Mouse (Mus musculus): ENCODE data around the gene Ttll8. TPM values are rescaled to one million over a fixed set of nuclear protein-coding genes. Genes with fewer than 3 reads are reported as not detected.

Gene Ttll8
- polyA plus RNA-seq, 1 experiment from 2014 or later = not detected

GRCm38 (mm10) chr15:88892252-88892651 is 62.0 kb downstream of the Ttll8 start:
- TF ChIP-seq CTCF (IDR thresholded peaks at IDR 0.05; ENCODE audit: low read depth) = no peak
- Histone ChIP-seq H3K9me3 (replicated peaks; ENCODE audit: low read length) (no peaks in the 10 kb centered on the region), H3K4me1 (replicated peaks; ENCODE audit: insufficient read depth, low read length) (peaks cover 6% of the 10 kb centered on the region; the same call in 1 of the 2 replicates), H3K27ac (no peak overlapping the region), H3K4me2 (ENCODE audit: low read length) (no peak overlapping the region), H3K4me3 (replicated peaks; ENCODE audit: low read depth, low read length) (no peak overlapping the region), H3K36me3 (ENCODE audit: insufficient read depth, low read length) (no peaks in the 10 kb centered on the region), H3K27me3 (ENCODE audit: insufficient read depth, low read length) (no peaks in the 10 kb centered on the region; the same call in 1 of the 2 replicates), H3K9ac (ENCODE audit: low read depth, low read length) (no peak overlapping the region)
- DNase-seq (ENCODE audit: low spot score) = no peak
- no peak for ATAC-seq (replicated peaks; ENCODE audit: low FRiP score, low read depth)
- 84% methylated on average over 1 of the region's 1 CpGs for WGBS

GRCm38 (mm10) chr15:88891676-88892040 is 62.6 kb downstream of the Ttll8 start:
- TF ChIP-seq CTCF (IDR thresholded peaks at IDR 0.05; ENCODE audit: low read depth) = no peak
- Histone ChIP-seq H3K36me3 (ENCODE audit: insufficient read depth, low read length) (no peaks in the 10 kb centered on the region), H3K4me2 (ENCODE audit: low read length) (peak overlapping the region; percentile 97; the same call in 1 of the 2 replicates), H3K9ac (ENCODE audit: low read depth, low read length) (no peak overlapping the region), H3K27me3 (ENCODE audit: insufficient read depth, low read length) (no peaks in the 10 kb centered on the region; the same call in 1 of the 2 replicates), H3K4me3 (replicated peaks; ENCODE audit: low read depth, low read length) (no peak overlapping the region; the same call in 1 of the 2 replicates), H3K4me1 (replicated peaks; ENCODE audit: insufficient read depth, low read length) (peaks cover 6% of the 10 kb centered on the region; the same call in 1 of the 2 replicates), H3K9me3 (replicated peaks; ENCODE audit: low read length) (no peaks in the 10 kb centered on the region), H3K27ac (no peak overlapping the region)
- 69% methylated on average over 8 of the region's 8 CpGs for WGBS
- ATAC-seq (replicated peaks; ENCODE audit: low FRiP score, low read depth) (no peak), DNase-seq (ENCODE audit: low spot score) (no peak)

GRCm38 (mm10) chr15:88890751-88891675 is 63.2 kb downstream of the Ttll8 start:
- peak; percentile 15; the same call in 1 of the 2 replicates for TF ChIP-seq CTCF (IDR thresholded peaks at IDR 0.05; ENCODE audit: low read depth)
- 2% methylated on average over 40 of the region's 41 CpGs for WGBS
- peak; percentile 91 for ATAC-seq (replicated peaks; ENCODE audit: low FRiP score, low read depth)
- peak overlapping the region; percentile 51 for H3K9ac ChIP-seq (ENCODE audit: low read depth, low read length)
- no peaks in the 10 kb centered on the region for H3K36me3 ChIP-seq (ENCODE audit: insufficient read depth, low read length)
- DNase-seq (ENCODE audit: low spot score) = peak; percentile 91
- no peak overlapping the region for H3K27ac ChIP-seq
- no peaks in the 10 kb centered on the region; the same call in 1 of the 2 replicates for H3K27me3 ChIP-seq (ENCODE audit: insufficient read depth, low read length)
- H3K4me2 ChIP-seq (ENCODE audit: low read length) = peak overlapping the region; percentile 97
- H3K4me3 ChIP-seq (replicated peaks; ENCODE audit: low read depth, low read length) = peak overlapping the region; percentile 48
- no peaks in the 10 kb centered on the region for H3K9me3 ChIP-seq (replicated peaks; ENCODE audit: low read length)
- peaks cover 6% of the 10 kb centered on the region; the same call in 1 of the 2 replicates for H3K4me1 ChIP-seq (replicated peaks; ENCODE audit: insufficient read depth, low read length)

GRCm38 (mm10) chr15:88889994-88890393 is 64.2 kb downstream of the Ttll8 start:
- no peak for DNase-seq (ENCODE audit: low spot score)
- no peak for TF ChIP-seq CTCF (IDR thresholded peaks at IDR 0.05; ENCODE audit: low read depth)
- Histone ChIP-seq H3K27ac (no peak overlapping the region), H3K9ac (ENCODE audit: low read depth, low read length) (peak overlapping the region; percentile 51; the same call in 1 of the 2 replicates), H3K36me3 (ENCODE audit: insufficient read depth, low read length) (no peaks in the 10 kb centered on the region), H3K4me2 (ENCODE audit: low read length) (peak overlapping the region; percentile 97; the same call in 1 of the 2 replicates), H3K4me1 (replicated peaks; ENCODE audit: insufficient read depth, low read length) (peaks cover 6% of the 10 kb centered on the region; the same call in 1 of the 2 replicates), H3K27me3 (ENCODE audit: insufficient read depth, low read length) (no peaks in the 10 kb centered on the region; the same call in 1 of the 2 replicates), H3K9me3 (replicated peaks; ENCODE audit: low read length) (no peaks in the 10 kb centered on the region), H3K4me3 (replicated peaks; ENCODE audit: low read depth, low read length) (no peak overlapping the region)
- WGBS = 90% methylated on average over 3 of the region's 3 CpGs
- no peak for ATAC-seq (replicated peaks; ENCODE audit: low FRiP score, low read depth)

- Histone ChIP-seq H3K4me3 (replicated peaks; ENCODE audit: low read depth, low read length) (no peak overlapping the region), H3K27ac (no peak overlapping the region), H3K27me3 (ENCODE audit: insufficient read depth, low read length) (no peaks in the 10 kb centered on the region; the same call in 1 of the 2 replicates), H3K4me1 (replicated peaks; ENCODE audit: insufficient read depth, low read length) (peaks cover 6% of the 10 kb centered on the region; the same call in 1 of the 2 replicates), H3K9ac (ENCODE audit: low read depth, low read length) (no peak overlapping the region), H3K9me3 (replicated peaks; ENCODE audit: low read length) (no peaks in the 10 kb centered on the region), H3K36me3 (ENCODE audit: insufficient read depth, low read length) (no peaks in the 10 kb centered on the region), H3K4me2 (ENCODE audit: low read length) (no peak overlapping the region)
- 74% methylated on average over 3 of the region's 3 CpGs for WGBS
- TF ChIP-seq CTCF (IDR thresholded peaks at IDR 0.05; ENCODE audit: low read depth) = no peak
- DNase-seq (ENCODE audit: low spot score) (peak; percentile 11), ATAC-seq (replicated peaks; ENCODE audit: low FRiP score, low read depth) (no peak)
These were observed 65.2 kb downstream of the Ttll8 start for GRCm38 (mm10) chr15:88889032-88889431.

GRCm38 (mm10) chr15:88885376-88885775 is 68.8 kb downstream of the Ttll8 start:
- Histone ChIP-seq H3K9me3 (replicated peaks; ENCODE audit: low read length) (no peaks in the 10 kb centered on the region), H3K27ac (no peak overlapping the region), H3K27me3 (ENCODE audit: insufficient read depth, low read length) (no peaks in the 10 kb centered on the region; the same call in 1 of the 2 replicates), H3K9ac (ENCODE audit: low read depth, low read length) (no peak overlapping the region), H3K4me1 (replicated peaks; ENCODE audit: insufficient read depth, low read length) (peaks cover 2% of the 10 kb centered on the region; the same call in 1 of the 2 replicates), H3K4me2 (ENCODE audit: low read length) (no peak overlapping the region), H3K36me3 (ENCODE audit: insufficient read depth, low read length) (no peaks in the 10 kb centered on the region), H3K4me3 (replicated peaks; ENCODE audit: low read depth, low read length) (no peak overlapping the region)
- WGBS = 86% methylated on average over 6 of the region's 6 CpGs
- no peak for ATAC-seq (replicated peaks; ENCODE audit: low FRiP score, low read depth)
- DNase-seq (ENCODE audit: low spot score) = no peak
- no peak for TF ChIP-seq CTCF (IDR thresholded peaks at IDR 0.05; ENCODE audit: low read depth)
